Mouse (Mus musculus): ENCODE results near the gene Poglut1. TPM values are rescaled to one million over a fixed set of nuclear protein-coding genes. Genes with fewer than 3 reads are reported as not detected.

Poglut1 gene
- polyA plus RNA-seq, 1 experiment from 2014 or later: 68.4 TPM

DNA sequence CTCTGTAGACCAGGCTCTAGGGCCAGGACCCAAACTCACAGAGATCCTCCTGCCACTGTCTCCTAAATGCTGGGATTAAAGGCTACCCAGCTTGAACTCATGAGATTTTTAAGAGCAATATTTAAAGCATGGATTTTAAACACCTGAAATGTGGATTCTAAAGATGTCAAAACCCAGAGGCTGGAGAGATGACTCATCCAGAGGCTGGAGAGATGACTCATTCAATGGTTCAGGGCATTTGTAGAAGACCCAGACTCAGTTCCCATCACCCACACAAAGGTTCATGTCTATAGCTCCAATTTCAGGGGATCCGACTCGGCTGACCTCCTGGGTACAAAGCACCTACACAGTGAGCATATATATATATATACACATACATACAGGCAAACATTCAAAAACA, 30.9 kb downstream of the Poglut1 start:
- H3K4me3 ChIP-seq (ENCODE audit: low read depth, low read length): no peak overlapping the region
- peaks cover 3% of the 10 kb centered on the region; the same call in 1 of the 2 replicates for H3K36me3 ChIP-seq (ENCODE audit: control insufficient read depth, insufficient read depth, low read length)
- no peaks in the 10 kb centered on the region for H3K9me3 ChIP-seq (ENCODE audit: control insufficient read depth, low read length)
- no peak overlapping the region for H3K4me2 ChIP-seq
- no peak for DNase-seq (ENCODE audit: low spot score, missing footprints)
- H3K27ac ChIP-seq (ENCODE audit: low read depth, low read length): no peak overlapping the region
- no peak overlapping the region for H3K9ac ChIP-seq (ENCODE audit: low read length)
- H3K27me3 ChIP-seq (ENCODE audit: control insufficient read depth, insufficient read depth, low read length): no peaks in the 10 kb centered on the region
- WGBS: 96% methylated on average over 2 of the region's 2 CpGs
- ATAC-seq (ENCODE audit: low FRiP score): no peak
- H3K4me1 ChIP-seq (ENCODE audit: control insufficient read depth, insufficient read depth, low read length): peaks cover 8% of the 10 kb centered on the region

DNA sequence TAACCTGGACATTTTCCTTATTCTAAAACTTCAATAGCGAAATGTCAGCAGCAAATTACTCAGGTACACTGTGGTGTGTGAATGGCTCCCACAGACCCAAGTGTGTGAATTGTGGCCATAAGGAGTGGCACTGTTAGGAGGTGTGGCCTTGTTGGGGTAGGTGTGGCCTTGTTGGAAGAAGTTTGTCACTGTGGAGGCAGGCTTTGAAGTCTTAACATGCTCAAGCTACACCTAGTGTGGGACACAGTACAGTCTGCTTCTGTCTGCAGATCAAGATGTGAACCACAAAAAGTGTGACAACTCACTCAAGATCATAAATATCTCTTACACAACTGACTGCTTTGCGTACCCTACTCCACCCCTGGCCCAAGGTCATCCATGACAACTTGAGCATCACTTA, 39.2 kb downstream of the Poglut1 start:
- 93% methylated on average over 2 of the region's 2 CpGs for WGBS

DNA sequence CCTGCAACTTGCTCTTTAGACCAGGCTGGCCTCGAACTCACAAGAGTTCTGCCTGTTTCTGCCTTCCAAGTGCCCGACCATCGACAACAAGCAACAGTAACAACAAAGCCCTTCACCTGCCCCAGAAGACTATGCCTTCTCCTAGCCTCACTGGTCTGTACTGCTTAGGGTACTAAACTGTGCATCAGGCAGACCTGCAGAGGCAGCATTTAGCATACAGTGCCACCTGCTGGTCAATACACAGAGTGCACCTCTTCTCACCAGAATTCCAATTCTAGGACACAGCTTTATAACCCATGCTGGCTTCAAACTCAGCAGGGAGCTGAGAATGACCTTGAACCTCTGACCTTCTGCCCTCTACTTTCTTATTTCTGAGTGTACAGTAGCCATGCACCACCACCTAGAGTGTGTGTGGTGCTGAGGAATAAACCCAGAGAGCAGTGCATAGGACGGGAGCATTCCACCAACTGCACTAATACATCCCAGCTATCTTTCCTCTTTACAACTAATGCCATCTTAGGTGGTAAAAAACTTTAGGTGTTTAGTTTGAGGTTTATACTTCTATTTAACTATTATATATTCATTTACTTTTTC, 43.9 kb downstream of the Poglut1 start:
- Histone ChIP-seq H3K4me3 (ENCODE audit: low read depth, low read length) (no peak overlapping the region), H3K9ac (ENCODE audit: low read length) (no peak overlapping the region), H3K9me3 (ENCODE audit: control insufficient read depth, low read length) (no peaks in the 10 kb centered on the region), H3K4me2 (no peak overlapping the region), H3K4me1 (ENCODE audit: control insufficient read depth, insufficient read depth, low read length) (no peaks in the 10 kb centered on the region), H3K27me3 (ENCODE audit: control insufficient read depth, insufficient read depth, low read length) (no peaks in the 10 kb centered on the region), H3K36me3 (ENCODE audit: control insufficient read depth, insufficient read depth, low read length) (peaks cover 9% of the 10 kb centered on the region; the same call in 1 of the 2 replicates), H3K27ac (ENCODE audit: low read depth, low read length) (no peak overlapping the region)
- DNase-seq (ENCODE audit: low spot score, missing footprints) (peak; percentile 95), ATAC-seq (ENCODE audit: low FRiP score) (peak; percentile 77)
- 77% methylated on average over 4 of the region's 4 CpGs for WGBS

More for the DNA sequence above, 39.2 kb downstream of the Poglut1 start:
- peaks cover 7% of the 10 kb centered on the region; the same call in 1 of the 2 replicates for H3K36me3 ChIP-seq (ENCODE audit: control insufficient read depth, insufficient read depth, low read length)
- DNase-seq (ENCODE audit: low spot score, missing footprints) (no peak), ATAC-seq (ENCODE audit: low FRiP score) (no peak)
- no peak overlapping the region for H3K4me2 ChIP-seq
- H3K4me3 ChIP-seq (ENCODE audit: low read depth, low read length): no peak overlapping the region
- H3K27ac ChIP-seq (ENCODE audit: low read depth, low read length): no peak overlapping the region
- H3K4me1 ChIP-seq (ENCODE audit: control insufficient read depth, insufficient read depth, low read length): no peaks in the 10 kb centered on the region
- no peaks in the 10 kb centered on the region for H3K27me3 ChIP-seq (ENCODE audit: control insufficient read depth, insufficient read depth, low read length)
- H3K9me3 ChIP-seq (ENCODE audit: control insufficient read depth, low read length): no peaks in the 10 kb centered on the region
- no peak overlapping the region for H3K9ac ChIP-seq (ENCODE audit: low read length)

DNA sequence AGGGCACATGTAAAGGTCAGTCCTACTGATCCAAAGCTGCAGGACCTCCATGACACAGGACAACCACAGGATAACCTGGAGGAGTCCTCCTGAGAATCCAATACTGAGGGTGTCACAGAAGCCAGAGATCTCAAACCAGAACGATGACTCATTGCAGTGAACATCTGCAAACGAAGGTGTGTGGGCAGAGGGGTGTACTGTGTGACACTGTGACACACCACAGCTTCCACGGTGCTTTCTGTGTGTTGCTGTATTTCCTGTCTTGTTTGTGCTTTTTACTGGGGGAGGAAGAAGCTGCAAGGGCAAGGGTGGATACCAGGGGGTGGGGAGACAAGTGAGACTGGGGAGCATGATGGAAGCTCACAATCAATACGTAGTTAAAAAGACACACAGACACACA, 46.5 kb downstream of the Poglut1 start:
- Histone ChIP-seq H3K9me3 (ENCODE audit: control insufficient read depth, low read length) (no peaks in the 10 kb centered on the region), H3K4me2 (no peak overlapping the region), H3K36me3 (ENCODE audit: control insufficient read depth, insufficient read depth, low read length) (peaks cover 10% of the 10 kb centered on the region; the same call in 1 of the 2 replicates), H3K4me1 (ENCODE audit: control insufficient read depth, insufficient read depth, low read length) (no peaks in the 10 kb centered on the region), H3K27ac (ENCODE audit: low read depth, low read length) (no peak overlapping the region), H3K4me3 (ENCODE audit: low read depth, low read length) (no peak overlapping the region), H3K9ac (ENCODE audit: low read length) (no peak overlapping the region), H3K27me3 (ENCODE audit: control insufficient read depth, insufficient read depth, low read length) (no peaks in the 10 kb centered on the region)
- DNase-seq (ENCODE audit: low spot score, missing footprints) (no peak), ATAC-seq (ENCODE audit: low FRiP score) (no peak)
- 93% methylated on average over 4 of the region's 4 CpGs for WGBS

DNA sequence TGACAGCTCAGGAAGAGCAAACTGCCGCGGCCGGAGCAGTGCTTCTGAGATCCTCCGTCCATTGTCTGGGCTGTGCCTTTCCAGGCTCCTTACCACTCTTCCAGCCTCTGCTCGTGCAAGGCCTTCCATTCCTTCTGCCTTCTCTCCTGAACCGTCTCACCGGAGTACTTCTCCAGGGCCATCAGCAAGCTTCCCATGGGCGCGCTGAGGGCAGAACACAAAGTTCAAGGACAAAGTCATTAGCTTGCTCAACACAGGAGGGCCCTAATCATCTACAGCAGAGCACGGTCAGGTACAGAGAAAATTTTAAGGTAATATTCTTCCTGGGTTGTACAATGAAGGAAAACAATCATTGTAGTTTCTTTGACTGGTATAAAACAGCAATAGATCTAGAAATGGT, 47.6 kb downstream of the Poglut1 start:
- DNase-seq (ENCODE audit: low spot score, missing footprints) (no peak), ATAC-seq (ENCODE audit: low FRiP score) (no peak)
- Histone ChIP-seq H3K9me3 (ENCODE audit: control insufficient read depth, low read length) (no peaks in the 10 kb centered on the region), H3K4me2 (no peak overlapping the region), H3K4me1 (ENCODE audit: control insufficient read depth, insufficient read depth, low read length) (no peaks in the 10 kb centered on the region), H3K36me3 (ENCODE audit: control insufficient read depth, insufficient read depth, low read length) (peaks cover 17% of the 10 kb centered on the region; the same call in 1 of the 2 replicates), H3K27me3 (ENCODE audit: control insufficient read depth, insufficient read depth, low read length) (no peaks in the 10 kb centered on the region), H3K27ac (ENCODE audit: low read depth, low read length) (no peak overlapping the region), H3K4me3 (ENCODE audit: low read depth, low read length) (no peak overlapping the region), H3K9ac (ENCODE audit: low read length) (no peak overlapping the region)
- 94% methylated on average over 10 of the region's 10 CpGs for WGBS

DNA sequence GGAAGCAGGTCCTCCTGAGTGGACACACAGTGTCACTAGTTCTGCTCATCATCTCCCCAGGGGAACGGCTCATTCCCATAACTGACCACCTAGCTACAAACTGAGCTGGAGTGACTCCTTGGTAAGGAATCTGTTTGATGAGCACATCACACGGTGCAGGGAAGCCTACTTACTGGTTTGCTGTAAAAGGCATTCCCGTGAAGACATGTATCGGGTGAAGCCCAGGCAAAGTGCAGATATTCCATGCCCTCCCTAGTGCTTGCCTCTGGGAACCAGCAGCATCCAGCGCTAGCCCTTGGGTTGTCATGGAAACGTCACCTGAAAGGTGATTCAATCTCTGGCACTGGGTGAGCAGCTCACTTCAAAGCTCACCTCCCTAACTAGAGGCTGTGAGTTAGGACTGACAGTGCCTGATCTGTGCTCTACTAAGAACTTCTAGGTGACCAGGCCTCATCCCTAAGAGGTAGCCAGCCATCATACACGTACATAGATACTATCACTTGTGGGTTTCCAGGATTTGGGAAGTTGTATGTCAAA, 53.4 kb downstream of the Poglut1 start:
- Histone ChIP-seq H3K9me3 (ENCODE audit: control insufficient read depth, low read length) (no peaks in the 10 kb centered on the region), H3K4me1 (ENCODE audit: control insufficient read depth, insufficient read depth, low read length) (no peaks in the 10 kb centered on the region), H3K27ac (ENCODE audit: low read depth, low read length) (no peak overlapping the region), H3K4me2 (no peak overlapping the region), H3K36me3 (ENCODE audit: control insufficient read depth, insufficient read depth, low read length) (peaks cover 16% of the 10 kb centered on the region; the same call in 1 of the 2 replicates), H3K4me3 (ENCODE audit: low read depth, low read length) (no peak overlapping the region), H3K9ac (ENCODE audit: low read length) (no peak overlapping the region), H3K27me3 (ENCODE audit: control insufficient read depth, insufficient read depth, low read length) (no peaks in the 10 kb centered on the region)
- 82% methylated on average over 7 of the region's 7 CpGs for WGBS
- no peak for DNase-seq (ENCODE audit: low spot score, missing footprints)
- ATAC-seq (ENCODE audit: low FRiP score): no peak

DNA sequence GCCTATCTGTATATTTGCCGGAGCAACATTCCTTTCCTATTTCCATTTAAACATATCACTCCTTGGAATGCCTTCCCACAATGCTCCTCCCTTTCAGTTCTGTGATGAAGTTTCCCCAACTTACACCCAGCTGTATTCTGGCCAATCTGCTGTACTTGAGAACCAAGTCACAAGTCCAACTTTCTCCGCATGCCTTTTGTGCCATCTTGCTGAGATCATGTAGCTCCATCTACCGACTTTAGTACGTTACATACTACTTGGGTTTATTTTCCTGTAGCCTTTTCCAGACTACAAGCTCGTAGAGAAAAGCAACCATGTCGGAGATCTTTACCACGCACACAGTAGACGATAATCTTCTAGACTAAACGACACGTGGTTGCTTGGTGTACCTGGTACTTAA, 56.2 kb downstream of the Poglut1 start:
- Histone ChIP-seq H3K4me1 (ENCODE audit: control insufficient read depth, insufficient read depth, low read length) (no peaks in the 10 kb centered on the region), H3K27ac (ENCODE audit: low read depth, low read length) (no peak overlapping the region), H3K27me3 (ENCODE audit: control insufficient read depth, insufficient read depth, low read length) (no peaks in the 10 kb centered on the region), H3K4me3 (ENCODE audit: low read depth, low read length) (no peak overlapping the region), H3K9me3 (ENCODE audit: control insufficient read depth, low read length) (no peaks in the 10 kb centered on the region), H3K4me2 (no peak overlapping the region), H3K9ac (ENCODE audit: low read length) (no peak overlapping the region), H3K36me3 (ENCODE audit: control insufficient read depth, insufficient read depth, low read length) (peaks cover 10% of the 10 kb centered on the region; the same call in 1 of the 2 replicates)
- WGBS: 89% methylated on average over 10 of the region's 10 CpGs
- ATAC-seq (ENCODE audit: low FRiP score) (no peak), DNase-seq (ENCODE audit: low spot score, missing footprints) (no peak)

DNA sequence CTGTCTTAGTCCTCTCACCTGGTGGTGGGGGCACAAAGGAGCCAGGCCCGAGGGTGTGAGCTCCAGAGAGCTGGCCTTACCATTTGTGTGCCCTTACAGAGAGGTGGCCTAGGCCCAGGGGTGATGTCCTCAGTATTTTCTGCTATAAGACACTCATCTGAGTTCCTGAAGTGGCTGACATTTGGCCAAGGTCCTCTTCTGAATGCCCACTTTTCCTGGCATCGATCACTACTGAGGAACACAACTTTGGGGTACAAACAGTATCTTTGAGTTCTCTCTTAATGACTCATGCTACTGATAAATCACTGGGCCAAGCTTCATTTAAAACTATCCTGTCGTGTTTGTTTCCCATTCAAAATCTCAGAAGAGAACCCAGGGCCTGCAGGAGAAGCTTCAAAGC, 57.5 kb downstream of the Poglut1 start:
- Histone ChIP-seq H3K9me3 (ENCODE audit: control insufficient read depth, low read length) (no peaks in the 10 kb centered on the region), H3K4me3 (ENCODE audit: low read depth, low read length) (no peak overlapping the region), H3K9ac (ENCODE audit: low read length) (no peak overlapping the region), H3K4me2 (no peak overlapping the region), H3K4me1 (ENCODE audit: control insufficient read depth, insufficient read depth, low read length) (no peaks in the 10 kb centered on the region), H3K27me3 (ENCODE audit: control insufficient read depth, insufficient read depth, low read length) (no peaks in the 10 kb centered on the region), H3K27ac (ENCODE audit: low read depth, low read length) (no peak overlapping the region), H3K36me3 (ENCODE audit: control insufficient read depth, insufficient read depth, low read length) (peaks cover 4% of the 10 kb centered on the region; the same call in 1 of the 2 replicates)
- ATAC-seq (ENCODE audit: low FRiP score) (no peak), DNase-seq (ENCODE audit: low spot score, missing footprints) (no peak)
- 79% methylated on average over 3 of the region's 3 CpGs for WGBS

DNA sequence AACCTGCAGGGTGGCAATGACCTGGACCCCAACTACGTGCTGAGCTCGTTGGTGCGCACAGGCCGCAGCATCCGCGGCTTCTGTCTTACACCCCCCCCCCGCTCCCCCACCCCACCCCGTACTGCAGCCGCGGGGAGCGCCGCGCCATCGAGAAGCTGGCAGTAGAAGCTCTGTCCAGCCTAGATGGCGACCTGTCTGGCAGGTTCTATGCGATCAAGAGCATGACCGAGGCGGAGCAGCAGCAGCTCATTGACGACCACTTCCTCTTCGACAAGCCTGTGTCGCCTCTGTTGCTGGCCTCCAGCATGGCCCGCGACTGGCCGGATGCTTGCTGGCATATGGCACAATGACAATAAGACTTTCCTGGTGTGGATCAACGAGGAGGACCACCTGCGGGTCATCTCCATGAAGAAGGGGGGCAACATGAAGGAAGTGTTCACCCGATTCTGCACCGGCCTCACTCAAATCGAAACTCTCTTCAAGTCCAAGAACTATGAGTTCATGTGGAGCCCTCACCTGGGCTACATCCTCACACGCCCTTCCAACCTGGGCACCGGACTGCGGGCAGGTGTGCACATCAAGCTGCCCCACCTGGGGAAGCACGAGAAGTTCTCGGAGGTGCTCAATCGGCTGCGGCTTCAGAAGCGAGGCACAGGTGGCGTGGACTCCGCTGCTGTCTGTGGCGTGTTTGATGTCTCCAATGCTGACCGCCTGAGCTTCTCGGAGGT, 66.3 kb downstream of the Poglut1 start:
- Histone ChIP-seq H3K27me3 (ENCODE audit: control insufficient read depth, insufficient read depth, low read length) (peaks cover 6% of the 10 kb centered on the region), H3K36me3 (ENCODE audit: control insufficient read depth, insufficient read depth, low read length) (no peaks in the 10 kb centered on the region), H3K4me1 (ENCODE audit: control insufficient read depth, insufficient read depth, low read length) (no peaks in the 10 kb centered on the region; the same call in 1 of the 2 replicates), H3K27ac (ENCODE audit: low read depth, low read length) (no peak overlapping the region), H3K4me3 (ENCODE audit: low read depth, low read length) (peak overlapping the region; percentile 26), H3K9me3 (ENCODE audit: control insufficient read depth, low read length) (no peaks in the 10 kb centered on the region), H3K4me2 (peak overlapping the region; percentile 43), H3K9ac (ENCODE audit: low read length) (no peak overlapping the region)
- ATAC-seq (ENCODE audit: low FRiP score) (peak; percentile 52), DNase-seq (ENCODE audit: low spot score, missing footprints) (peak; percentile 85)
- WGBS: 39% methylated on average over 42 of the region's 42 CpGs

Measured in midbrain, embryonic 11.5 days (tissue).